14 mouse cellular contexts compared by ENCODE assay signal in the genomic region with DNA sequence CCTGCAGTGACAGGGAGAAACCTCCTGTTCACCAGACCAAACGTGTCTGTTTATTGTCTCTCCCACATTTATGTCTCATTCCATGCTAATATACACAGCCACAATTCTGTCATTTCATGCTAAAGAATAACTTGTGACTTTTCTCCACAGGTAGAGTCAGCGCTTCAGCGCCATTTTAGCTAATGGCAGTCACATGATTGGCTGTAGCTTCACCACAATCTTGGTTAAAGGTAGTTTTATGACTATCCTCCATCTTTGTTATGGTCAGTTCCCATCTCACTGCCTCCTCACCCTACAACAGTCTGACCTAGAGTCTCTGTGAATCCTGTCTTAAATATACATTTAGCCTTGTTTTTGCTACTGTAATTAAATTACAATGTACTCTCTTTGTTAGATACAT.
"Had no signal": no experiment of that assay in that cellular context is flagged by ENCODE, and none has a peak within 500 bp of the region (broad histone marks: within the 10 kb centered on the region; RNA-seq: fewer than 3 reads in every experiment).

No protein-coding gene starts in this region.

- H3K9ac ChIP-seq: lung, embryonic 14.5 days; midbrain, embryonic 12.5 days; neural tube, embryonic 12.5 days; stomach, embryonic 15.5 days had no signal

- H3K27ac ChIP-seq: midbrain, embryonic 10.5 days; midbrain, embryonic 12.5 days; neural tube, embryonic 12.5 days; stomach, embryonic 15.5 days; stomach, postnatal 0 days had no signal

- H3K9me3 ChIP-seq: midbrain, embryonic 10.5 days; midbrain, embryonic 12.5 days; neural tube, embryonic 12.5 days; stomach, embryonic 15.5 days had no signal

- H3K4me2 ChIP-seq: lung, embryonic 14.5 days; midbrain, embryonic 12.5 days; neural tube, embryonic 12.5 days; stomach, embryonic 15.5 days had no signal

- H3K36me3 ChIP-seq: midbrain, embryonic 10.5 days; midbrain, embryonic 12.5 days; neural tube, embryonic 12.5 days; stomach, embryonic 15.5 days had no signal

- DNase-seq: lung, adult 18-20 months; lung, embryonic 14.5 days; lung, postnatal 10 days; lung, postnatal 4 days; midbrain, embryonic 14.5 days; right cerebral cortex, postnatal 14 days; thymus, adult 2 months; thymus, postnatal 25 days; thymus, postnatal 4 days had no signal

- H3K27me3 ChIP-seq: midbrain, embryonic 12.5 days; neural tube, embryonic 12.5 days; stomach, embryonic 15.5 days had no signal

- H3K4me1 ChIP-seq: midbrain, embryonic 10.5 days; midbrain, embryonic 12.5 days; neural tube, embryonic 12.5 days; stomach, embryonic 15.5 days had no signal

- H3K4me3 ChIP-seq: midbrain, embryonic 10.5 days; midbrain, embryonic 12.5 days; neural tube, embryonic 12.5 days; stomach, embryonic 15.5 days had no signal
